Mouse (Mus musculus) monocyte, adult 5-6 weeks (primary cell): ENCODE results near the gene Alg14. TPM values are rescaled to one million over a fixed set of nuclear protein-coding genes. Genes with fewer than 3 reads are reported as not detected.

Experiments
- ATAC-seq: fragments of 153-309, 156-312 bp; replicated peaks from 2 replicates; pipeline ENCODE4 v1.8.0; 2017; ENCODE audit warnings: mild to moderate bottlenecking; ENCODE audit not compliant: low TSS enrichment, insufficient number of reproducible peaks, severe bottlenecking, poor library complexity, low FRiP score
- total RNA-seq: library from RNA; stranded (forward); fragments of 200-1000, 200-491, 200-594 nt; gene quantifications from 3 replicates; pipeline ENCODE4 v1.2.3, GENCODE M21; 2017

Gene Alg14
- total RNA-seq: 4.5 to 9.3 TPM (median 6.5 TPM) in 3 replicates

GRCm38 (mm10) chr3:121291560-121292258 is at the start of gene Alg14:
Gene Alg14 (plus strand): TSS chr3:121291773.
- peak; percentile 97 for ATAC-seq

GRCm38 (mm10) chr3:121242111-121242936 is 49.2 kb upstream of the Alg14 start:
- ATAC-seq: no peak

GRCm38 (mm10) chr3:121242941-121243340 is 48.6 kb upstream of the Alg14 start:
- peak; percentile 87; the same call in 1 of the 2 replicates for ATAC-seq

GRCm38 (mm10) chr3:121250048-121250447 is 41.5 kb upstream of the Alg14 start:
- no peak for ATAC-seq

GRCm38 (mm10) chr3:121250576-121251433 is 40.8 kb upstream of the Alg14 start:
- no peak for ATAC-seq

GRCm38 (mm10) chr3:121255501-121255900 is 36.1 kb upstream of the Alg14 start:
- ATAC-seq: no peak

GRCm38 (mm10) chr3:121256131-121256530 is 35.4 kb upstream of the Alg14 start:
- no peak for ATAC-seq

GRCm38 (mm10) chr3:121257418-121257817 is 34.2 kb upstream of the Alg14 start:
- ATAC-seq: no peak

GRCm38 (mm10) chr3:121258521-121259478 is 32.8 kb upstream of the Alg14 start:
- ATAC-seq: no peak

- ATAC-seq: no peak
These were observed 31.5 kb upstream of the Alg14 start for GRCm38 (mm10) chr3:121260041-121260440.

GRCm38 (mm10) chr3:121260831-121261230 is 30.7 kb upstream of the Alg14 start:
- no peak for ATAC-seq

- ATAC-seq: no peak
These were observed 30.3 kb upstream of the Alg14 start for GRCm38 (mm10) chr3:121261251-121261650.

- ATAC-seq: no peak
These were observed 29.5 kb upstream of the Alg14 start for GRCm38 (mm10) chr3:121261939-121262520.

GRCm38 (mm10) chr3:121262521-121263204 is 28.9 kb upstream of the Alg14 start:
- ATAC-seq: 0 out of 2 replicates have a peak, but pooled peaks have one; percentile 17

GRCm38 (mm10) chr3:121263205-121263548 is 28.4 kb upstream of the Alg14 start:
- 0 out of 2 replicates have a peak, but pooled peaks have one; percentile 22 for ATAC-seq

GRCm38 (mm10) chr3:121264242-121264641 is 27.3 kb upstream of the Alg14 start:
- ATAC-seq: no peak

GRCm38 (mm10) chr3:121267283-121267682 is 24.3 kb upstream of the Alg14 start:
- ATAC-seq: no peak
